19 mouse cellular contexts compared by ENCODE assay signal in the genomic region with DNA sequence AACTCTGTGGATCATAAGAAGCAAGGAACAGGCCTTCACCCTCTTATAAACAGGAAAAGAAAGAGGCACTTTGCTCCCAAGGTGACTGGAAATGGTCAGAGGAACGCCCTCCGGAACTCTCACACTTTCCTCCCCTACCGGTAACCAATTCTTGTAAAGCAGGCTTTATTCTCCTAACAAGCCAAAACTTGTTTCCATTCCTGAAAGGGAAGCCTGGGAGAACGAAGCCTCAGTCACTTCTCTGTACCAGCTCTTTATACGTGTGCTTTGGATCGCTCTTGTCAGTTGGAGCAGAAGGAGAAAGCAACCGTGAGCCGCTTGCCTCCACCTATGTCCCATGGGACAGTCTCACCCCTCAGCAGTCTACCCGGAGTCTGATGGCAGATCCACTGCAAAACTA.
A peak's percentile ranks its signal among the peaks of the same experiment; 100 is the strongest.
DNase-seq lines count a peak whose midpoint lies in the region; ATAC-seq and TF ChIP-seq lines count a peak whose summit lies in the region.
"Had no signal": no experiment of that assay in that cellular context is flagged by ENCODE, and none has a peak within 500 bp of the region (broad histone marks: within the 10 kb centered on the region; RNA-seq: fewer than 3 reads in every experiment).

No protein-coding gene starts in this region.

- 79% methylated on average over 9 of the region's 9 CpGs for WGBS in limb, embryonic 11.5 days
- WGBS in limb, embryonic 10.5 days, result 86% methylated on average over 9 of the region's 9 CpGs
- WGBS in embryonic facial prominence, embryonic 14.5 days, result 60% methylated on average over 9 of the region's 9 CpGs
- WGBS in limb, embryonic 13.5 days, result 58% methylated on average over 9 of the region's 9 CpGs
- WGBS in stomach, postnatal 0 days, result 73% methylated on average over 9 of the region's 9 CpGs
- 84% methylated on average over 9 of the region's 9 CpGs for WGBS in kidney, embryonic 15.5 days

- DNase-seq in limb, embryonic 11.5 days (ENCODE audit: low spot score), result no peak
- DNase-seq in limb, embryonic 10.5 days (ENCODE audit: low spot score), result no peak
- DNase-seq in embryonic facial prominence, embryonic 14.5 days (ENCODE audit: low spot score), result peak; percentile 71
- no peak for DNase-seq in stomach, postnatal 0 days (ENCODE audit: low spot score)
- no peak for DNase-seq in frontal cortex, postnatal 14 days (ENCODE audit: low spot score in 2 of 2)
- DNase-seq: adrenal gland, postnatal 25 days; gastrocnemius, postnatal 10 days; heart, postnatal 14 days; liver, postnatal 0 days; lung, postnatal 10 days; thymus, postnatal 25 days had no signal

- no peaks in the 10 kb centered on the region for H3K9me3 ChIP-seq in limb, embryonic 11.5 days (ENCODE audit: control insufficient read depth, low read length)
- H3K9me3 ChIP-seq in limb, embryonic 10.5 days (replicated peaks), result no peaks in the 10 kb centered on the region
- H3K9me3 ChIP-seq in embryonic facial prominence, embryonic 14.5 days (ENCODE audit: control insufficient read depth, low read length), result no peaks in the 10 kb centered on the region
- no peaks in the 10 kb centered on the region for H3K9me3 ChIP-seq in limb, embryonic 13.5 days
- no peaks in the 10 kb centered on the region for H3K9me3 ChIP-seq in stomach, postnatal 0 days (ENCODE audit: control insufficient read depth, low read length)
- no peaks in the 10 kb centered on the region for H3K9me3 ChIP-seq in kidney, embryonic 15.5 days (replicated peaks)
- H3K9me3 ChIP-seq: forebrain, embryonic 13.5 days; heart, embryonic 12.5 days; midbrain, embryonic 12.5 days; neural tube, embryonic 15.5 days had no signal

- no peak overlapping the region for H3K4me3 ChIP-seq in limb, embryonic 11.5 days (ENCODE audit: low read depth, low read length)
- no peak overlapping the region for H3K4me3 ChIP-seq in limb, embryonic 10.5 days
- no peak overlapping the region for H3K4me3 ChIP-seq in embryonic facial prominence, embryonic 14.5 days (ENCODE audit: low read depth, low read length)
- no peak overlapping the region for H3K4me3 ChIP-seq in limb, embryonic 13.5 days
- no peak overlapping the region for H3K4me3 ChIP-seq in stomach, postnatal 0 days (ENCODE audit: low read depth, low read length)
- H3K4me3 ChIP-seq in kidney, embryonic 15.5 days (replicated peaks), result no peak overlapping the region
- H3K4me3 ChIP-seq: forebrain, embryonic 13.5 days; heart, embryonic 12.5 days; midbrain, embryonic 12.5 days; neural tube, embryonic 15.5 days had no signal

- ATAC-seq in limb, embryonic 11.5 days (ENCODE audit: insufficient number of reproducible peaks, low FRiP score, low TSS enrichment, low read depth), result no peak
- ATAC-seq in embryonic facial prominence, embryonic 14.5 days (ENCODE audit: low read depth), result peak; percentile 50; the same call in 1 of the 2 replicates
- no peak for ATAC-seq in limb, embryonic 13.5 days (ENCODE audit: low FRiP score, low read depth)
- ATAC-seq in stomach, postnatal 0 days (ENCODE audit: low FRiP score, low TSS enrichment), result no peak
- ATAC-seq in kidney, embryonic 15.5 days (replicated peaks; ENCODE audit: low FRiP score), result no peak
- ATAC-seq: forebrain, embryonic 13.5 days; intestine, postnatal 0 days; liver, postnatal 0 days had no signal

- no peaks in the 10 kb centered on the region for H3K36me3 ChIP-seq in limb, embryonic 11.5 days (ENCODE audit: control insufficient read depth, insufficient read depth, low read length)
- no peaks in the 10 kb centered on the region for H3K36me3 ChIP-seq in limb, embryonic 10.5 days
- H3K36me3 ChIP-seq in embryonic facial prominence, embryonic 14.5 days (ENCODE audit: control insufficient read depth, insufficient read depth, low read length), result no peaks in the 10 kb centered on the region
- H3K36me3 ChIP-seq in limb, embryonic 13.5 days, result no peaks in the 10 kb centered on the region
- H3K36me3 ChIP-seq in stomach, postnatal 0 days (ENCODE audit: control insufficient read depth, insufficient read depth, low read length), result no peaks in the 10 kb centered on the region
- H3K36me3 ChIP-seq in kidney, embryonic 15.5 days, result no peaks in the 10 kb centered on the region
- H3K36me3 ChIP-seq: heart, embryonic 12.5 days; midbrain, embryonic 12.5 days; neural tube, embryonic 15.5 days had no signal

- peak; percentile 76 for TF ChIP-seq EP300 in stomach, postnatal 0 days (optimal IDR thresholded peaks at IDR 0.05)

- 0 out of 2 replicates have a peak overlapping the region, but pooled peaks have one; percentile 30 for H3K27ac ChIP-seq in limb, embryonic 11.5 days (replicated peaks; ENCODE audit: low read depth, low read length)
- no peak overlapping the region for H3K27ac ChIP-seq in limb, embryonic 10.5 days
- H3K27ac ChIP-seq in embryonic facial prominence, embryonic 14.5 days (replicated peaks; ENCODE audit: low read depth, low read length), result peak overlapping the region; percentile 73
- H3K27ac ChIP-seq in limb, embryonic 13.5 days, result peak overlapping the region; percentile 67
- H3K27ac ChIP-seq in stomach, postnatal 0 days (replicated peaks), result peak overlapping the region; percentile 83
- H3K27ac ChIP-seq in kidney, embryonic 15.5 days, result no peak overlapping the region
- H3K27ac ChIP-seq: forebrain, embryonic 13.5 days; midbrain, embryonic 12.5 days; neural tube, embryonic 15.5 days had no signal

- no peak overlapping the region for H3K4me2 ChIP-seq in limb, embryonic 11.5 days (ENCODE audit: low read depth, severe bottlenecking)
- H3K4me2 ChIP-seq in embryonic facial prominence, embryonic 14.5 days (ENCODE audit: low read depth, low read length), result no peak overlapping the region
- H3K4me2 ChIP-seq in limb, embryonic 13.5 days (replicated peaks), result no peak overlapping the region
- H3K4me2 ChIP-seq in stomach, postnatal 0 days (replicated peaks; ENCODE audit: low read depth), result no peak overlapping the region
- H3K4me2 ChIP-seq in kidney, embryonic 15.5 days, result no peak overlapping the region
- H3K4me2 ChIP-seq: forebrain, embryonic 13.5 days; heart, embryonic 12.5 days; liver, embryonic 11.5 days; midbrain, embryonic 12.5 days; neural tube, embryonic 15.5 days had no signal

- no peaks in the 10 kb centered on the region for H3K27me3 ChIP-seq in limb, embryonic 11.5 days (ENCODE audit: control insufficient read depth, insufficient read depth, low read length)
- no peaks in the 10 kb centered on the region for H3K27me3 ChIP-seq in limb, embryonic 10.5 days (ENCODE audit: low read depth, poor library complexity, severe bottlenecking)
- no peaks in the 10 kb centered on the region for H3K27me3 ChIP-seq in embryonic facial prominence, embryonic 14.5 days (replicated peaks; ENCODE audit: control insufficient read depth, insufficient read depth, low read length)
- H3K27me3 ChIP-seq in limb, embryonic 13.5 days, result no peaks in the 10 kb centered on the region
- no peaks in the 10 kb centered on the region for H3K27me3 ChIP-seq in stomach, postnatal 0 days (ENCODE audit: control insufficient read depth, insufficient read depth, low read length)
- no peaks in the 10 kb centered on the region for H3K27me3 ChIP-seq in kidney, embryonic 15.5 days
- H3K27me3 ChIP-seq: forebrain, embryonic 13.5 days; heart, embryonic 12.5 days; midbrain, embryonic 12.5 days; neural tube, embryonic 15.5 days had no signal

- H3K4me1 ChIP-seq in limb, embryonic 11.5 days (ENCODE audit: control insufficient read depth, insufficient read depth, low read length), result peaks cover 18% of the 10 kb centered on the region; the same call in 1 of the 2 replicates
- H3K4me1 ChIP-seq in limb, embryonic 10.5 days, result peaks cover 31% of the 10 kb centered on the region
- peaks cover 21% of the 10 kb centered on the region for H3K4me1 ChIP-seq in embryonic facial prominence, embryonic 14.5 days (ENCODE audit: control insufficient read depth, insufficient read depth, low read length)
- H3K4me1 ChIP-seq in limb, embryonic 13.5 days, result peaks cover 75% of the 10 kb centered on the region
- H3K4me1 ChIP-seq in stomach, postnatal 0 days (replicated peaks; ENCODE audit: control insufficient read depth, insufficient read depth), result peaks cover 7% of the 10 kb centered on the region
- peaks cover 52% of the 10 kb centered on the region for H3K4me1 ChIP-seq in kidney, embryonic 15.5 days

- H3K9ac ChIP-seq in limb, embryonic 11.5 days (ENCODE audit: low read length), result no peak overlapping the region
- no peak overlapping the region for H3K9ac ChIP-seq in embryonic facial prominence, embryonic 14.5 days (ENCODE audit: low read depth, low read length)
- H3K9ac ChIP-seq in limb, embryonic 13.5 days, result no peak overlapping the region
- no peak overlapping the region for H3K9ac ChIP-seq in stomach, postnatal 0 days (ENCODE audit: low read length)
- no peak overlapping the region for H3K9ac ChIP-seq in kidney, embryonic 15.5 days
- H3K9ac ChIP-seq: forebrain, embryonic 13.5 days; heart, embryonic 12.5 days; liver, postnatal 0 days; midbrain, embryonic 12.5 days; neural tube, embryonic 15.5 days had no signal

- TF ChIP-seq CTCF in stomach, postnatal 0 days (IDR thresholded peaks at IDR 0.05; ENCODE audit: low read depth), result no peak

Comparison
In these comparisons a context has a peak if more than half of its experiments do, and no peak if none do; other contexts are left out.
1. H3K27ac ChIP-seq: peak in limb, embryonic 11.5 days (single experiment), embryonic facial prominence, embryonic 14.5 days (single experiment), limb, embryonic 13.5 days (single experiment) and stomach, postnatal 0 days (single experiment); none in limb, embryonic 10.5 days (single experiment) and kidney, embryonic 15.5 days (single experiment).